Mouse (Mus musculus): ENCODE data around the gene Zc2hc1c. TPM values are rescaled to one million over a fixed set of nuclear protein-coding genes. Genes with fewer than 3 reads are reported as not detected.
A peak's percentile ranks its signal among the peaks of the same experiment; 100 is the strongest.
"Not testable (repeated sequence)": the region's sequence is repeated elsewhere in the genome, so short reads cannot be mapped to it uniquely, and the experiment has no call there.

The Zc2hc1c gene
- total RNA-seq, 2 experiments from 2014 or later: not detected

DNA sequence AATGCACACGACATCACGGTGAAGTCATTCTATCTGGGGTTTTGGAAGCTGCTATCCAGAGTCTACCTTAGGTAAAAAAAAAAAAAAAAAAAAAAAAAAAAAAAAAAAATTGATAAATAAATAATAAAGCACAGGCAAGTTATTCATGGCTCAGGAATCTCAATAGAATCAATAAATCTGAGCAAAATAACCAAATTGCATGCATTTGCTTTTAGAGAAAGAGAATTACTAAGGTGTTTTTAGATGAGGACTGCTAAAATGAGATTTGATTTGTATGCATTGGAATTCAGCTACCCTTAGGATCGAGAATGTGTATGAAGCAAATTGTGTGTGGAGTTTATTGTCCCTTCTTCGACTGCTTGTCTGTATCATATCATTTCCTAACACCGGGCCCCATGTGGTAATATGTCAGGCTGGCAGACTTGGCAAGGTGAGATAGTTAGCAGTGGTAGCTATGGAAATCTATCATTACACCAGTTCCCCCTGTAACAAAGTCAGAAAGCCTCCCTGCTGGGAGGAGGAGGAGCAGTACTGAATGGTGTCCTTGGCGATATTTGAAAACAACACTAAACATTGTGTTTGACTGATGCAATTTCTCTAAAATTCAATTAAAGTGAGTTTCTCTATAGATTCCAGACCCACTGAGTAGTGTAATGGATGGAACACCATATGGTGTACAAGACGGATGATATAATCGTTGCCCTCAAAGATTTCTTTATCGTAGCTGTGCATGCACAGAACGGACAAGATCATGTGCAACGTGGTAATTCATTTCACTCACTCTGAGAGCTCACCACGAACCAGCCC, 7.3 kb upstream of the Zc2hc1c start:
- ATAC-seq (replicated peaks; ENCODE audit: low FRiP score, low TSS enrichment, poor library complexity, severe bottlenecking): peak; percentile 86

GRCm38 (mm10) chr12:85281756-85282155, 6.6 kb upstream of the Zc2hc1c start:
- not testable (repeated sequence) for ATAC-seq (replicated peaks; ENCODE audit: low FRiP score, low TSS enrichment, poor library complexity, severe bottlenecking)

DNA sequence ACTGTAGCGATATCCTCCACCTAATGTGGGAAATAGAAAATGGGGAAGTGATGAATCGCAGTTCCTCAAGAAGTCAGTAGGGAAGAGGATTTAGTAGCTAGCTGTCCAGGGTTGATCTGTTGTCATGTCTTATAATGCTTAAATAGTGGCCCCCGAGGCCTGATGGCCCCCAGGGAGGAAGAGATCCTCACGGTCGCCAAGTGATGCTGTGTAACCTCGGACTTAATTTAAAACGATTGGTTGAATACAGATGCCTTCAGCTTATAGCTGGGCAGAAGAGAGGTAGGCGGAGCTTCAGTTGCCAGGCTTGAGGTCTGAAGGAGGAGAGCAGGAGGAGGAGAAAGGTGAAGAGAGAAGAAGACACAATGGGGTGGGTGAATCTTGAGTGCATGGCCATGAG, 4.1 kb upstream of the Zc2hc1c start:
- no peak for ATAC-seq (replicated peaks; ENCODE audit: low FRiP score, low TSS enrichment, poor library complexity, severe bottlenecking)

DNA sequence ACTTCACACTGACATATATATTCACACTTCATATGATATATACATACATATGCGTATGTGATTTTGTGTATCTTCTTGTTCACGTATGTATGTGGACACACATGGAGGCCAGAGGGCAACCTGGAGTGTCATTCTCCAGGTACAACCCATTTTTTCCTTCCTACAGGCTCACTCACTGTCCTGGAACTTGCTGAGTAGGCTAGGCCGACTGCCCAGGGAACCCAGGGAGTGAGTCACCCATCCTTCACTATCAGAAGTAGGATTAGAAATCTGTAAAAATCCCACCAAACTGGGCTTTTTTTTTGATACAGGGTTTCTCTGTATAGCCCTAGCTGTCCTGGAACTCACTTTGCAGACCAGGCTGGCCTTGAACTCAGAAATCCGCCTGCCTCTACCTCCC, 3.4 kb upstream of the Zc2hc1c start:
- ATAC-seq (replicated peaks; ENCODE audit: low FRiP score, low TSS enrichment, poor library complexity, severe bottlenecking): no peak

- ATAC-seq (replicated peaks; ENCODE audit: low FRiP score, low TSS enrichment, poor library complexity, severe bottlenecking): peak; percentile 77
Observed at GRCm38 (mm10) chr12:85286941-85287340, 1.4 kb upstream of the Zc2hc1c start.

- ATAC-seq (replicated peaks; ENCODE audit: low FRiP score, low TSS enrichment, poor library complexity, severe bottlenecking): peak; percentile 65
Observed at GRCm38 (mm10) chr12:85287809-85288485, 444 bp upstream of the Zc2hc1c start, which contains the start of gene Acyp1. Gene Acyp1, minus strand, starts transcription at chr12:85288438.

DNA sequence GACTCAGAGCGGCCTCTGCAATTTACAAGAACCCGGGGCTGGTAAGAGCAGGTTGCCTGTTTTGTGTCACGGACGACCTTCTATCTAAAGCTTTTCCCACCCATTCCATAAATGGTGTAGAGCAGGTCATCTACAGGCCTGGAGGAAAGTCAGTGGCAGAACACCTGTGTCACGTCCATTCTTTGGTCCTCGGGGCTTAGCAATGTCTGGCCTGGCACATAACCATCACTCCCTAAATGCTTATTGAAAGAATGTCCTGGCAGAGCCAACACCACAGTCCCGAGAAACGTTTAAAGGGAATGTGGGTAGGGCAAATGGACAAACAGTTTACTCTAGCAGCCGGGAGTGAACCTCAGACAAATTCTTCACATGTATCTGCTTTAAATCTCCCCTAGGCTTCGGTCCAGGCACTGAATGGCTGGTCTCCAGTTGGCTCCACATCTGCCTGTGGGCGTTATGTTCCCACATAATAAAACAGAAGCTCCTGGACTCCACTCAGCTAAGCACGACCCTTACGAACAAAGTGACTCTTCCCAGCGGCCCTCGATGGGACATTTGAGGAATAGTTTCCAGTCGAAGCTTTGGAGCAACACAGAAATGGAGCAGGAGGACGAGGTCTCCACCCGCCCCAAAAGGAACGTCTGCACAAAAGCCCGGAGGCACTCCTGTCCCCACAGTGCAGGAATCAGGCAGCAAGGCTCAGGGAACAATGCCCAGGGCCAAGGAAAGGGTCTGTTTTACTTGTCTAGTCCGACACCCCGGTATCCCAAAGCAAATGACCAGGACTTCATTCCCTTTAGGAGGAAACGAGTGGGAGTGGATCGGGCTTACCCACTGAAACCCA, 988 bp downstream of the Zc2hc1c start:
- ATAC-seq (replicated peaks; ENCODE audit: low FRiP score, low TSS enrichment, poor library complexity, severe bottlenecking): no peak

- no peak for ATAC-seq (replicated peaks; ENCODE audit: low FRiP score, low TSS enrichment, poor library complexity, severe bottlenecking)
Observed at GRCm38 (mm10) chr12:85290633-85291032, 2.2 kb downstream of the Zc2hc1c start.

GRCm38 (mm10) chr12:85291541-85291940, 3.1 kb downstream of the Zc2hc1c start:
- ATAC-seq (replicated peaks; ENCODE audit: low FRiP score, low TSS enrichment, poor library complexity, severe bottlenecking): no peak

DNA sequence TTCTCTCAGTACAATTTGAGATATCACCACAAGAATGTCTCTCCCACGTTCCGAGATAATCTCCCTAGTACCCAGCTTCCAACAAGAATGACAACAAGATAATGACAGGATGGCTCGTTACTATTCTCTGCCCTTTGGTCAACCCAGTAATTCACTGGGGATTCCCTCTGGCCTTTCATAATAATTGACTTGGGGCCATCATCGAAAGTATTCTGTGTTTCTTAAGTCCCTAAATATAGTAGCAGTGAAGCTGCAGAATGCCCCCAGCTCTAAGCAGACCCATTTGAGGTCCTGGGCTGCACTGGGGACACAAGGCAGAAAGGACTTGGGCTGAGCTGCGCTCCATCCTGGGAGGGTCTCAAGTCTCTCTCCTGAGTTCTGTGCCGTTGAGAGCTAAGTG, 3.9 kb downstream of the Zc2hc1c start:
- ATAC-seq (replicated peaks; ENCODE audit: low FRiP score, low TSS enrichment, poor library complexity, severe bottlenecking): no peak

- ATAC-seq (replicated peaks; ENCODE audit: low FRiP score, low TSS enrichment, poor library complexity, severe bottlenecking): no peak
Observed at GRCm38 (mm10) chr12:85292906-85293305, 4.5 kb downstream of the Zc2hc1c start.

- ATAC-seq (replicated peaks; ENCODE audit: low FRiP score, low TSS enrichment, poor library complexity, severe bottlenecking): no peak
Observed at GRCm38 (mm10) chr12:85295506-85295905, 7.1 kb downstream of the Zc2hc1c start.

- no peak for ATAC-seq (replicated peaks; ENCODE audit: low FRiP score, low TSS enrichment, poor library complexity, severe bottlenecking)
Observed at GRCm38 (mm10) chr12:85296915-85297314, 8.5 kb downstream of the Zc2hc1c start.

DNA sequence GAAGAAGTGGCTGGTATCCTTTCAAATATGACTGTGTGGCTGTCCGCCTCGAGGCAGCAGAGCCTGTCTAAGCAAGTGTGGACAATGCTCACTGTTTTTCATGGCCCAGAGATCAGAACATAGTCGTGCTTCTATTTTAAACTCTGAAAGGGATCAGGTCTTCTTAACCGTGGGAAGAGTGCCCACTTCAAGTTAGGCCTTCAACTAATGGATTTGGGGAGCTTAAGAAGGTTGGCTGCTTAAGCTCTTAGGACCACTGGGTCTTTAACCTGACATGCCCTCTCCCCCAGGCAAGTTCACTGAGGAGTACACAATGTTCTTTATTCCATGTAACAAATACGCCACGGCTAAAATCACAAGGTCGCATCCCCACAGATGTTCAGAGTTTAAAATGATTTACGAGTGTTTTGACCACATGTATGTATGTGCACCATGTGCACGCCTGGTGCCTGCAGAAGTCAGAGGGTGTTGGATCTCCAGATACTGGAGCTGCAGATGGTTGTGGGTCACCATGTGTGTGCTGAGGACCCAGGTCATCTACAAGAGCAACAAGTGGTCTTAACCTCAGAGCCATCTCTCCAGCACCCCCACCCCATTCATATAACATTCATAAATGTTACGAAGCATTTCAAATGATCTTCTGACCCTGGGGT, 9.1 kb downstream of the Zc2hc1c start:
- no peak for ATAC-seq (replicated peaks; ENCODE audit: low FRiP score, low TSS enrichment, poor library complexity, severe bottlenecking)

GRCm38 (mm10) chr12:85298127-85298834, 9.9 kb downstream of the Zc2hc1c start:
- ATAC-seq (replicated peaks; ENCODE audit: low FRiP score, low TSS enrichment, poor library complexity, severe bottlenecking): no peak

DNA sequence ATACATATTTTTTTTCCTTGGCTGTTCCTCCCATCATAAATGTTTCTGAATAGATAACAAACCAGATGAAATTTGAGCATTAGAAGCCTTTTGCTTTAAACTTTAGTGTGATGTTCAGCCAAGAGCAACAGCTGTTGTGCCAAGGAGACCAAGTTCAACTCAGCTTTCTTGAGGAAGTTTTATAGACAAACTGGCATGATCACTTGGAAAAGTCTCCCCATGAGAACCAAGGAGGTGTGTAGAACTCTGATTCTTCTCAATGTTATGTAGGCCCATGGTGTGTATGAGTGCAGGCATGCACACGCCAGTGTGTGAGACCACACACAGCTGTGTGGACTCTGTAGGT, 10.4 kb downstream of the Zc2hc1c start:
- ATAC-seq (replicated peaks; ENCODE audit: low FRiP score, low TSS enrichment, poor library complexity, severe bottlenecking): no peak

- no peak for ATAC-seq (replicated peaks; ENCODE audit: low FRiP score, low TSS enrichment, poor library complexity, severe bottlenecking)
Observed at GRCm38 (mm10) chr12:85303256-85303655, 14.9 kb downstream of the Zc2hc1c start.

DNA sequence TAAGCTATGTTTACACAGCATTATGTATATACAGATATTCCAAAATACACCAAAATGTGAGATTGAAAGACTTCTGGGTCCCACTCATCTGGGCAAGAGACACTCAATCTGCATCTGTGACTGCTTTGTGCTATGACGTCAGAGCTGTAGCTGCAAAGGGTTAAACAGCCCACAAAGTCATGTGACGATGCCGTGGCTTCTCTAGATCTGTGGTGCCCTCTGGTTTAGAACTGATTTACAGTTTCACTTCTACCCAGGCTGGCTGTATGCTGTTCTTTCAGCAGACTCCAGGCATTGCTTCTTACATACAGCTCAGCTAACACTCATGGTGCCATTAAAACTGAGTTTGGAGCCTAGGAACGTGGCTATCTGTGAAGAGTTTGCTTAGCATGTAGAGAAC, 16.3 kb downstream of the Zc2hc1c start:
- ATAC-seq (replicated peaks; ENCODE audit: low FRiP score, low TSS enrichment, poor library complexity, severe bottlenecking): no peak

DNA sequence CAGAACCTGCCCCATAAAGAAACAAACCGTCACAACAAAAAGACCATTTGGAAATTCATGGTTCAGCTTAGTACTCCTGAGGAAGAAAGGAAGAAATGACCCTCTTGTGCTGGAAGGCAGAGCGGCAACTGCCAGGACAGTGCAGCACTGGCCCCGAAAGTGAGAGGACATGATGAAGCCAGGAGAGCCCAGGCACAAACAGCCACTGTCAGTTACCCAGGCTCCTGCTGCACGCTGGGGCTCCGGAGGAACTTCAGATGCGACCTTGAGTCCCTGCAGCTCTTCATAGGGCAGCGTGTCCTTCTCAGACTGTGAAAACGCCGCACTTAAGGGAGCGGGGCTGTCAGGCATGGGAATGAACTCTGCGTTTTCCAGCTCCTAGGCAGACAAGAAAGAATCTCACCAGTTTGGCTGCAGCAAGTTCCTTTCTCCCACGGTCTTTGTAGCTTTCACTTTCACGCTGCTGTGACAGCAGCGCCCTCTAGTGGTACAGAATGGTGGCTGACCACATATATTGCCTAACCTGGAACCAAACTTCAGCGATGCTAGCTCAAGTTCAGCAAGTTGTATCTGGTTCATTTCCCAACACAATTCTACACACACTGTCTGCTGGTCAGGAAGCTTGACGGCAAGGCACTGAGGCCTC, 17.0 kb downstream of the Zc2hc1c start:
- peak; percentile 85 for ATAC-seq (replicated peaks; ENCODE audit: low FRiP score, low TSS enrichment, poor library complexity, severe bottlenecking)

Data from megakaryocyte-erythroid progenitor cell, adult 5-6 weeks (primary cell).